Mouse (Mus musculus) layer of hippocampus, adult 9-11 months (tissue): ENCODE measurements at regions not wholly inside any gene's neighbourhood (a gene's known extent, or its start where the extent isn't known, plus 50 kb on each side); places are given as distances from the start of the nearest gene placed in this dataset.
A peak's percentile ranks its signal among the peaks of the same experiment; 100 is the strongest.

ENCODE experiments used
- DNase-seq: peaks from one replicate; pipeline ENCODE4 v3.0.0; 2022

DNA sequence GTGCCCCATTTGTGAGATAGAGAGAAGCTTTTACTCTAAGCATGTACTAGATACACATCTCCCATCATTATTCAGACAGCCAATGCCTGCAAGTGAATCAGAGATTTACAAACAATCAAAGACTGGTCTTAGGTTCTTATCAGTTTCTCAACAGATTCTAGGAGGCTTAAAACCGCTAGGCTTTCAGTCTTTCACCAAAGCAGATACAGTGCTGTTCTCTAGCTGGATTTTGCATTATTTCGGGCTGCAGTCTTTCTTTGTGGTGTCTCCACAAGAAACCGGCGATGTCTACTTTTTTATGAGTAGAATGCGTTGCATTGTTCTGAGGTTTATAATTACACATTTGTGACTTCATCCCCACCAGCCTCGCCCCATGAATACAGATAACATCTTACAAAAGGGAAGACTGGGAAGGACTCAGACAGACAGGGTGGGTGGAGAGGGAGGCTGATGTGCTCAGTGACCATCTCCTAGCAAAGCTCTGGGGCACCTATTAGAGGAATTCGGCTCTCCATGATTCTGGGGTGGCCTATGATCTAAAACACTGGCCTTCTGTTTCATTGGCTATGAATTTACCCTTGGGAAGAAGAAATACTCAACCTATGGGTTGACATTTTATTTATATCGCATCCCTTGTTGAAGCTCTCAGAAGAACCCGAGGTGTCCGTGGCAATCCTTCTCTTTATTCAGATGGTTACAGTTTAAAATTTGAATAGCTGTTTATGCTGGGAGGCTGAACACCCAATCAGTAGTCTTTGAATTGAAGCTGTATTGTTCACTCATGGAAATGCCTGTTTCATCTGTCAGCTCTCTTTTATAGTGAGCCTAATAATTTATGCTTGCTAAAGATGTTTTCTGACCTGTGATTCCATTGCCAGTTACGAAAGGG, 343.8 kb downstream of the Tmem161b start:
- DNase-seq, result no peak

GRCm38 (mm10) chr13:84566533-84566832, 344.4 kb downstream of the Tmem161b start:
- no peak for DNase-seq

DNA sequence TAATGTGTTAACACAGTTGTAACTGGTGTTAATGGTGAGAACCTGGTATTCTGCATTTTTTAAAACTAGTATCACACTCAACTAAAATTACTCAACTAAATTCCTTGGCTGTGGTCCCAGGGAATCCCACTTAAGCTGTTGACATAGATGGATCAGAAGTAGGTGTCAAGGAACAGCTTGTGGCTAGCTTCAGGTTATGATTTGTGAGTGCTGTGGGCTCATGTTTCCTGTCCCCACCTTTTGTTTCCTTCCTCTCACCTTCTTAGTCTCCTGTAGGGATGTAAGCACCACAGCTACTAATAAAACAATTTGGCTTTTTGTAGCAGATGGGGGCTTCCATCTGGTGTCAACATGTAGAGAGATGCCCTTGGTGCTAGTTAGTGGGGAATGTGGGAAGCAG, 347.3 kb downstream of the Tmem161b start:
- DNase-seq, result no peak

DNA sequence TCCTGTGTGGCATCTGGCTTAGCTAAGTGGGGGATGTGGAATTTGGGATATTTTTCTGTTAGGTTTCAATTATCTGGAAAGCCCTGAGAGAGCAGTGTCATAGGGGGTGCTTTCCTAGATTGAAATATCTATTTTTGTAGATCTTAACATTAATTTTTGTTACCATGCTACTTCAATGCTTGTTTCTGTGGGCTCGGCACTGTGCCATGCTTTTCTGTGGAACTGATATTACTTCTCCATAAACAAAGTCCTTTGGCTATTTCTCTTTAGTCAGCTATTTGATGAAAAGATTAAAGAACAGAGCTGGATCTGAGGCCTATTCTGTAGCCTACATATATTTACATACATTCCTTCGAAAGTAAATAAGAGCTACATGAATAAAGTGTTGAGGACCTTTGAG, 348.1 kb downstream of the Tmem161b start:
- DNase-seq, result no peak

DNA sequence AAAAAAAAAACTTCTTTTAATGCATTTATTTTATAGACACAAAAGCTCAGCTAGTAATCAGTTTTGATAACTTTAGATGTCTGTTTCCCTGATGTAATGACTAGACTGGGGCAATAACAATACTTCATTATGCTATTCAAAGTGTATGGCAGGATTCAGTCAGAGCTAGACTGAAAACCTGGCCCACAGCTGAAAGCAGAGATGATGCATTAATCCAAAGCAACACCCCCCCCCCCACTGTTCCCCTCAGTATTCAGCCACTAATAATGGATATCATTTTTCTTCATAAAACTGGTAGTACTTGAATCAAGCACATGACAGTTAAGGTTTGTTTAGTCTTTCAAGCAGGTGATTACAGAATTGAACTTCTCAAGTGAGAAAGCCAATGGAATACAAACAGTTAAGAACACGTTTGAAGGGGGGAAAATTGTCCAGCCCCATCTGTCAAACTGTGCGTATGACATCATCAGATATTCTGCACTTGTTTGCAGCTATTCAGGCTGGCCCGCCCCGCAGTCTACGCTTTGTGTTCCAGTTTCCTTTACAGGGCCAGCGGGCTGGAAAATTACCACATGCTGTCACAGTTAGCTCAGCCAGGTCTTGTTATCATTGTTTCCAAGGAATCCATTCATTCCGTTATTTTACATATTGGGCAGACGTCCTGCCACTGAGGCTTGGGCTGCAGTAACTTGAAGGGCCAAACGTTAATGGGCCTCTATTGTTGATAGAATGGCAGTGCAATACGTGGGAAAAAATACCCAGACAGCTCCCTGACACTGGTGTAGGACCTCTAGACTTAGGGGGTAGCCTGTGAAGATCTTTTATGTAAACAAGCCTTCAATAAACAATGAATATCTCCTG, 349.1 kb downstream of the Tmem161b start:
- peak; percentile 81 for DNase-seq

GRCm38 (mm10) chr13:84571845-84572193, 349.7 kb downstream of the Tmem161b start:
- DNase-seq, result no peak

DNA sequence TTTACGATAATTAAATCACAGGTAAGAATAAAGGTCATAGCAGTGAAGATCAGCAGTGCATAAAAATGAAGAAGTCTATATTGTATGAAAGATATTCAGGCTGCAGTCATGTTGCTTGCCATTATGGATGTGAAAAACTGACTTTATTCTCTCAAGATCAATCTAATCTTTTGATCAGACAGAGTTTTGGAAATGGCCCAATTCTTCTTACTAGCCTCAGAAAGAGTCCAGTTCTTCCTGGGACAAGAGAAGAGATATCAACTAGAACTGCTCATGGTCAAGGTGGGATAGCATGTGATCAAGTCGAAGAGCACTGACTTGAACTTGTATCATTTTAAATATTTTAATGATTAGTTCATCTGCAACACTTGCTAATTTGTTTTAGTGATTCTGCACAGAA, 350.1 kb downstream of the Tmem161b start:
- no peak for DNase-seq

DNA sequence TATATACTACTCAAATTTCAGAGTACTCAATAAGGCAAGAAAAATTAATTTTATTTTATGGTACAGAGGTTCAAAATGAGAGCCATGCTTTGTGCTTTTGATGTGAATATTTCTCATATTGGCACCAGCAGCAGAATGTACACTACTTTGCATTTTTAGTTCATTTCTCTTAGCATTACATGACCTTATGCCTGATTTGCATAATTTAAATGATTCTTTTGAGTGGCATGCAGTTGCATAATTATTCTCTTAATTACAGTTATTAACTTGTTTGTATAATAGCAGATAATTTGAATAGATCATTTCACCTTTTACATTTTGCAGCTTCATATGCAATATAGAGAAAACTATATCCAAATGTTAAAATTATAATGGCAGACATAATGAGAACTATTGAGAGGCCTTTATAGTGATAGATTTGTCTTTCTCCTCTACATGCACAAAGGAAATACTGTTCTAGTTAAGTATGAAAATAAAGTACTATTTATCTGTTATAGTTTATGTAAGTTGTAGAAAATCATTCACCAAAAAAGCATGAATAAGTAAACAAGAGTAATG, 374.6 kb downstream of the Tmem161b start:
- DNase-seq, result no peak

DNA sequence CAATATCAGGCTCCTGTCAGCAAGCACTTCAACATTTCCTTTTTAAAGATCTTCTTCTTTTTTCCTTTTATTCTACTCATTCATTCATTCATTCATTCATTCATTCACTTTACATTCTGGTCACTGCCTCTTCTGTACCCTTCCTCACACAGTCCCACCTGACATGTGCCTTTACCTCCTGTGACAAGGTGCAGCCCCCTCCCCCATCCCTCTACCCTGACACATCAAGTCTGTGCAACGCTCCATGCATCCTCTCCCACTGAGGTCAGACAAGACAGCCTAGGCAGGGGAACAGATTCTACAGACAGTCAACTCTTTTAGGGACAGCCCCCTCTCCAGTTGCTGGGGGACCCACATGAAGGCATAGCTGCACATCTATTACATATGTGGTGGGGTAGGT, 380.5 kb downstream of the Tmem161b start:
- no peak for DNase-seq

DNA sequence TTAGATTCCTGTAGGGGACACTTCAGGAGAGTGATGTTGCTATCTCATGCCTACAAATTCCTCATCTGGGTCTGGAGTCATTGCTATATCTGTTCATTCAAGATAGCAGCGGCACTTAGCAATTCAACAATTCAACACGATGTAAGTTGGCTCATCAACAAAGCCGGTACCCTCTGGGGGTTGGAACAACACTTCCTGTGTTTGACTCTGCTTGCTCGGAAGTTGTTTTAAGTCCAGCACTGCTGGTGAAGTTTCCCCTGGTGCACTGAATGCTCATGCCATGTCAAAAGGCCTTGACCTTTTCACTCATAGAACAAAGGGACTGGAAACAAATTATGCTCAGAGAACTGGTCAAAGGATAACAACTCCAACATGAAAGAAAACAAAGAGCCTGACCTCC, 390.4 kb downstream of the Tmem161b start:
- DNase-seq, result no peak

DNA sequence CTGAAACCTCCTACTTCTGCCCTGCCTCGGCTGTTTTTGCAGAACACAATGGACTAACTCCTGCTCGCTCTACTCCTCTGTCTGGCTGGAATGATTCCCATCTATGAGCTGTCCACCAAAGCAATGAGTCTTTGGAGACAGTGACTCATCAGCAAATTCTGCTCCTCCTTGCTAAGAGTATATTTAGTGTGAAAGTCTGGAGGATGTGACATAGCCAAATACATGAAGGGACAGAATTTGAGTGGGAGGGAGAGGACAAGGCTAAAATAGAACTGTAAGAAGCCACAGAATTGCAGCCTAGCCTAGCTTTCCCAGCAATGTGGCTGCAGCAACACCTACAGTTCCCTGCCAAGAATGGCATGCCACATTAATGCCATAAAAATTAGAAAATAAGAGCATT, 390.9 kb downstream of the Tmem161b start:
- peak; percentile 93 for DNase-seq

DNA sequence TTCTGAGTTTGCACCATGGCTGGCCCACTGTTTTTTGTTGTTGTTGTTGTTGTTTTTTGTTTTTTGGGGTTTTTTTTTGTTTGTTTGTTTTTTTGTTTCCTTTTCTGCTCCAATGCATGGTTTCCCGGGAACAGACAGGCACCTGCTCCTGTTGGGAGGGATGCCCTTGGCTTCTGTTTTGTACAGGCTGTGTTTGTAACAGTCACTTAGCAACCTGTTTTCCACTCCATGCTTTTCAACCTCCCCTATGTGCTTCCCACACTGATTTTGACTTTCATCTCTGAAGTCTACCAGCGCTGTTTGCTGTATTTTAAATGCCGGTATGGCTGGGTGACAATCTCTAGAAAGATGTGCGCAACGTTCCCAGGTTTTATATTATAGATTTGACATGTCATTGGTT, 402.6 kb downstream of the Tmem161b start:
- DNase-seq, result peak; percentile 53

DNA sequence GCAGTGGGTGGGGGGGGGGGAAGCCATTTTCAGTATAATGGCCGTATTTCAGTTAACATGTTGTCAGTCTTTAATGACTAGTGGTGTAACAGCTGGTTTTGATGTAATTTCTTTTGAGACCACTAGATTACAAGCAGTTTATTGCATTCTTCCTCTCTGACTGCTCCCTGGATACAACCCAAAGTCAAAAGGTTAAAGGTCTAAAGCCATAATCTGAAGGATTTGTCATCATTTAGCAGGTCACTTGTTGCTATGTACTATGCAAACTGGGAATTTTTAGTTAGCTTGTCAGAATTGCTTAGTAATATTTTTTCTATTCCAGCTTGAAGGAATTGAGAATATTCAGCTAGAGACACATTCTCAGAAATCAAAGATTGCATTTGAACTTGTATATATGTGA, 403.4 kb downstream of the Tmem161b start:
- DNase-seq, result no peak

DNA sequence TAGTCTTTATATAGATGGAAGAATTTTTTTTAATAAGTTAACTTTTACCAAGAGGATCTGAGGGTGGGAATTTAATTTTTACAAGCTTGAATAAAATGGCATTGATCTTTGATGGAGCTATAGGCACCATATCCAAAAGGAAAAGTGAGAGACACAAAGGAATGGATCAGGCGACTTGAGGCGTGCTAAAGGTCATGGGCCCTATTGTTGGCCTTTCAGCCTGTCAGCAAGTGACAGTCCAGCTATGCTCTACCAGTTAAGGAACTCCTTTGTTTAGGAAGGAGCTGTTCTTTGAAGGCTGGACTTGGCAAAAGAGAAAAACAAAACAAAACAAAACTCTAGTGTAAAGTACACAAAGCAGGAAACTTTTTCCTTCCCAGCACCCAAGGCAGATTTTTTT, 403.8 kb downstream of the Tmem161b start:
- DNase-seq, result no peak

DNA sequence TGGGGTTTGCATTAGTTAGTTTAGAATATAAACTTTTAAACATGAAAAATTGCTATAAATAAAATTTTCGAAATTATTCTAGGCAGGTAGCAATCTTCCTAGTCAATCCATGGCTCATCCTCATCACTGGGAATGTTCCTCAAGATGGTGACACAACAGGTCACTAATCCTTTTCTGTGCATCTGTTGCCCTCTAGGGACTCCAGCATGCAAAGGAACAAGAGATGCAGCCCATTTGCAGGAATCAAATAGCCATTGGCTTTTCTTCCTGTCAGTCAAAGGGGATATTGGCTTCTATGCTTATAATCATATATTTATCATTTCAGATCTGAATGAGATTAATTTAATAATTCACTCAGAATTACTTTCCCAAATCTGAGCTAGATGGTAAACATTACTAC, 404.3 kb downstream of the Tmem161b start:
- DNase-seq, result no peak

DNA sequence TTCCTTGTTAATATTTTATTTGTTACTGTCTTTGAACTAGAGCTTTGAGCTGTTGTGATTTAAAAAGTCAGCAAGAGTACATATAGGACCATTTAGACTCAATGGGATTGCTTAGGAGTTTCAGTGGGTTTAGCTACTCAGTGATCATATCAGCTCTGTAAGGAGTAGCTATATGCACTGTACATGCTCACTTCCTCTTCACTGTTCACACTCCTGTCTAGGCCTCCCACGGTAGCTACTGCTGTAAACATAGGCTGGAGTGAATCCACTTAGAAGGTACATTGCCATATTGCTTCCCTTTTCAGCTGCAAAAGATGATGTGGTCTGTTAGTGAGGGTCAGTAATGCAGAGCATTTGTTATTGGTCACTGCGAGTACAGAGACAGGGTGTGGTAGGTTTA, 408.6 kb downstream of the Tmem161b start:
- DNase-seq, result no peak

DNA sequence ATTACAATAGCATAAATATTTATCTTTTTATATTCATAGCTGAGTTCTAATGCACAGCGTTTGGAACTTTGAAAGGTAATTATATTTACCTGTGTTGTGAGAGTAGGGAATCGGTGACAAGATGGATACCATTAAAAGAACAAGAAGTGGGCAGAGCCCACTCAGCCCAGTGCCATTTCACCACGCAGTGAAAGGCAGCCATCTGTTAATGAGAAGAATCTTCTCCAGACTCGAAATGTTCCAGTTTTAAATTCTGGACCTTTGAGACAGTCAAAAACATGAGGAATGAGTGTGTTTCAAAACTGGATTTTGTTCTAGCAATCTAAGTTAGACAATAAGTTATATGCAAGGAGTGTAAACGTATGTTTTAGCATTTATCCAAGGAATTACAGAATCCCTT, 410.4 kb downstream of the Tmem161b start:
- DNase-seq, result no peak

- no peak for DNase-seq
Measured at GRCm38 (mm10) chr13:84636831-84637230, 414.7 kb downstream of the Tmem161b start.

DNA sequence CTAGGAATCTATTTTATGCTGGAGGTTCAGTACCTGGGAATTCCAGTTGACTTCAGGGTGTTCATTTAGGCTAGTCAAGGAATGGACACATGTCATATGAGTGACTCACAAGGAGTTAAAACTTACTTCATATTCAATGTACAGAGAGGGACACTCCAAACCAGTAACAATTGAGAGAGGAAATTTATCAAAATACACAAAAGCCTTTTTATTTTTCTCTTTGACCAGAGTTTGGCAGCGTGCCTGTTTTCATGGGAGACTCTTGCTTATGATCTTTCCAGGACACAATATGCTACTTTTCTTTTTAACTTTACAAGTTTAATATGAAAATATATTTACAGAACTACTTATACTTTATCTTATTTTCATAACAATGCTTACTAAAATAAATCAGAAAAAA, 415.5 kb downstream of the Tmem161b start:
- no peak for DNase-seq

DNA sequence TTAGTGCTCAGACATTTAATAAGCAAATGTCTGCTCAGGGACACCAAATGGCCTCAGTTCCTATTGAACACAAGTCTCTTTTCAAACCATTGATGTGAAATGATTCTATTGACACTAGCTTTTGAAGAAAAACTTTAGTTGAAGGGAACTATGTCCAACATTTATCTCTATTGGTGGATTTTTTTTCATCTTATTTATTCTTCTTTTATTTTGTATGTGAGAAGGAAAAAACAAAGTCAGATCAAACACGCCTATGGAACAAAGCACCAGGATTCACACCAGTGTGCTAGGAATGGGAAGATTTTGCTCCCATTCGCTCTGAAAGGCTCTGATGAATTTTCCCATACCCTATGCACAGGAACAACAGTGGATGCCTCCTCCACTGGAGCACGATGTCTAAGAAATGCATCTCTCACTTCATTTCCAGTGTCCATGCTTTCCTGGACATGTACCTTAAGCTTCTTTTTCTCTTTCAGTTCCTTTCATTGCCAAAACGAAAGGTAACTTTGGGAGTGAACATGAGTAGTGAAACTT, 416.4 kb downstream of the Tmem161b start:
- DNase-seq, result no peak

- DNase-seq, result no peak
Measured at GRCm38 (mm10) chr13:84639087-84640022, 417.3 kb downstream of the Tmem161b start.

DNA sequence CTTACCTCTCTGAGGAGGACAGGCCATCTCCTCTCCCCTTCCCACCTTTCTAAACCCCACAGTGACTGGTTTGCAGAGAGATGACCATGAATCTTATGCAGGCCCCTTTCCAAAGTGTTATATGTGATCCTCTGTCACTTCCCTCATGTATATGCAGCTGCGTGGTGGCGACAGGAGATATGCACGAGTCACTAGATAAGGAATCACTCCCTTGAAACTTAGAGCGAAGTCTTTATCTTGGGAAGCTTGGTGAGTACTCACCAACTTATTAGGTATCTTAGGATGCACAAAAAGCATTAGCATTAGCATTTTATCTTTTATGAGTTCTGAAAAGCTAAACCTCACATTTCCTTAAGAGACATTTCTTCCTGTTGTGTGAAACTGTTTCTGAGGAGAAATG, 421.9 kb downstream of the Tmem161b start:
- DNase-seq, result no peak

DNA sequence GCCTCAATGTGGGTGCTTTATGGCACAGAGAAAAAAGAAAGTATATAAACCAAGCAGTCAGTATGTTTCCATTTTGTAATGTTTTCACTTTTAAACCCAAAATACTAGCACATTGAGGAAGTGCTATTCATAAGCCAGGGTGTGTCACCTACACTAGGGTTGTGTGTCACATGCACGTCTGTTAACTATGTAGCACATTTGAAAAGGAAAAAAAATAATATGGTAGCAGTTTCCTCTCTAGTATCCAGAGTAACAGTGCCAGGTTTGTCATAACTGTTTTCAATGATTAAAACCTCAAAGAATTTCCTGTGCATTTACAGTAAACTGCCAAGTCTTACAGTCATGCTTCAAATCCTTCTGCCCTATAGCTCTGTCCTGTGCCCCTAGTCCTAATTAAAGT, 424.8 kb downstream of the Tmem161b start:
- no peak for DNase-seq
